Mouse (Mus musculus): ENCODE measurements at regions not wholly inside any gene's neighbourhood (a gene's known extent, or its start where the extent isn't known, plus 50 kb on each side); places are given as distances from the start of the nearest gene placed in this dataset.

- no peak overlapping the region for H3K27ac ChIP-seq (ENCODE audit: low read length)
- H3K27me3 ChIP-seq (replicated peaks; ENCODE audit: insufficient read depth, low read length) = no peaks in the 10 kb centered on the region
- no peaks in the 10 kb centered on the region for H3K36me3 ChIP-seq (ENCODE audit: insufficient read depth, low read length)
- H3K4me3 ChIP-seq (ENCODE audit: low read depth, low read length) = no peak overlapping the region
- DNase-seq (ENCODE audit: low spot score) = no peak
- no peaks in the 10 kb centered on the region for H3K4me1 ChIP-seq (ENCODE audit: insufficient read depth, low read depth, low read length)
- TF ChIP-seq CTCF (IDR thresholded peaks at IDR 0.05) = no peak
- TF ChIP-seq EP300 (IDR thresholded peaks at IDR 0.05) = no peak
- no peaks in the 10 kb centered on the region for H3K9me3 ChIP-seq (ENCODE audit: low read length)
- ATAC-seq = no peak
- 60% methylated on average over 1 of the region's 1 CpGs for WGBS
- H3K9ac ChIP-seq (replicated peaks; ENCODE audit: low read depth) = no peak overlapping the region
- no peak overlapping the region for H3K4me2 ChIP-seq (replicated peaks; ENCODE audit: low read depth, low read length)
Observed at GRCm38 (mm10) chr11:24630403-24630900, 552.6 kb downstream of the Bcl11a start.

GRCm38 (mm10) chr11:24631651-24632050, 553.8 kb downstream of the Bcl11a start:
- DNase-seq (ENCODE audit: low spot score) (no peak), ATAC-seq (no peak)
- Histone ChIP-seq H3K4me1 (ENCODE audit: insufficient read depth, low read depth, low read length) (no peaks in the 10 kb centered on the region), H3K9me3 (ENCODE audit: low read length) (no peaks in the 10 kb centered on the region), H3K4me2 (replicated peaks; ENCODE audit: low read depth, low read length) (no peak overlapping the region), H3K4me3 (ENCODE audit: low read depth, low read length) (no peak overlapping the region), H3K27me3 (replicated peaks; ENCODE audit: insufficient read depth, low read length) (no peaks in the 10 kb centered on the region), H3K9ac (replicated peaks; ENCODE audit: low read depth) (no peak overlapping the region), H3K27ac (ENCODE audit: low read length) (no peak overlapping the region), H3K36me3 (ENCODE audit: insufficient read depth, low read length) (no peaks in the 10 kb centered on the region)
- TF ChIP-seq EP300 (IDR thresholded peaks at IDR 0.05) = no peak
- TF ChIP-seq CTCF (IDR thresholded peaks at IDR 0.05) = no peak
- 89% methylated on average over 2 of the region's 2 CpGs for WGBS

- H3K4me2 ChIP-seq (replicated peaks; ENCODE audit: low read depth, low read length) = no peak overlapping the region
- TF ChIP-seq CTCF (IDR thresholded peaks at IDR 0.05) = no peak
- no peak for TF ChIP-seq EP300 (IDR thresholded peaks at IDR 0.05)
- no peaks in the 10 kb centered on the region for H3K9me3 ChIP-seq (ENCODE audit: low read length)
- no peak overlapping the region for H3K27ac ChIP-seq (ENCODE audit: low read length)
- H3K9ac ChIP-seq (replicated peaks; ENCODE audit: low read depth) = no peak overlapping the region
- no peak for DNase-seq (ENCODE audit: low spot score)
- 91% methylated on average over 4 of the region's 4 CpGs for WGBS
- no peak overlapping the region for H3K4me3 ChIP-seq (ENCODE audit: low read depth, low read length)
- H3K27me3 ChIP-seq (replicated peaks; ENCODE audit: insufficient read depth, low read length) = no peaks in the 10 kb centered on the region
- no peak for ATAC-seq
- no peaks in the 10 kb centered on the region for H3K4me1 ChIP-seq (ENCODE audit: insufficient read depth, low read depth, low read length)
- no peaks in the 10 kb centered on the region for H3K36me3 ChIP-seq (ENCODE audit: insufficient read depth, low read length)
Observed at GRCm38 (mm10) chr11:24636716-24637115, 558.9 kb downstream of the Bcl11a start.

- no peak for DNase-seq (ENCODE audit: low spot score)
- Histone ChIP-seq H3K4me1 (ENCODE audit: insufficient read depth, low read depth, low read length) (no peaks in the 10 kb centered on the region), H3K9me3 (ENCODE audit: low read length) (no peaks in the 10 kb centered on the region), H3K4me3 (ENCODE audit: low read depth, low read length) (no peak overlapping the region), H3K9ac (replicated peaks; ENCODE audit: low read depth) (no peak overlapping the region), H3K4me2 (replicated peaks; ENCODE audit: low read depth, low read length) (no peak overlapping the region), H3K27ac (ENCODE audit: low read length) (no peak overlapping the region), H3K27me3 (replicated peaks; ENCODE audit: insufficient read depth, low read length) (no peaks in the 10 kb centered on the region), H3K36me3 (ENCODE audit: insufficient read depth, low read length) (no peaks in the 10 kb centered on the region)
- no peak for ATAC-seq
- TF ChIP-seq CTCF (IDR thresholded peaks at IDR 0.05) = no peak
- TF ChIP-seq EP300 (IDR thresholded peaks at IDR 0.05) = no peak
- WGBS = 78% methylated on average over 11 of the region's 11 CpGs
Observed at GRCm38 (mm10) chr11:24643439-24644109, 565.7 kb downstream of the Bcl11a start.

- DNase-seq (ENCODE audit: low spot score) (no peak), ATAC-seq (no peak)
- H3K4me2 ChIP-seq (replicated peaks; ENCODE audit: low read depth, low read length) = no peak overlapping the region
- H3K4me3 ChIP-seq (ENCODE audit: low read depth, low read length) = no peak overlapping the region
- TF ChIP-seq EP300 (IDR thresholded peaks at IDR 0.05) (no peak), CTCF (IDR thresholded peaks at IDR 0.05) (no peak)
- H3K27ac ChIP-seq (ENCODE audit: low read length) = no peak overlapping the region
- H3K9me3 ChIP-seq (ENCODE audit: low read length) = no peaks in the 10 kb centered on the region
- no peaks in the 10 kb centered on the region for H3K27me3 ChIP-seq (replicated peaks; ENCODE audit: insufficient read depth, low read length)
- no peaks in the 10 kb centered on the region for H3K36me3 ChIP-seq (ENCODE audit: insufficient read depth, low read length)
- no peaks in the 10 kb centered on the region for H3K4me1 ChIP-seq (ENCODE audit: insufficient read depth, low read depth, low read length)
- WGBS = 67% methylated on average over 3 of the region's 3 CpGs
- no peak overlapping the region for H3K9ac ChIP-seq (replicated peaks; ENCODE audit: low read depth)
Observed at GRCm38 (mm10) chr11:24652852-24653251, 575.0 kb downstream of the Bcl11a start.

GRCm38 (mm10) chr11:24664082-24664481, 586.2 kb downstream of the Bcl11a start:
- H3K27me3 ChIP-seq (replicated peaks; ENCODE audit: insufficient read depth, low read length) = no peaks in the 10 kb centered on the region
- TF ChIP-seq CTCF (IDR thresholded peaks at IDR 0.05) (no peak), EP300 (IDR thresholded peaks at IDR 0.05) (no peak)
- no peaks in the 10 kb centered on the region for H3K9me3 ChIP-seq (ENCODE audit: low read length)
- no peak for ATAC-seq
- H3K4me3 ChIP-seq (ENCODE audit: low read depth, low read length) = no peak overlapping the region
- H3K36me3 ChIP-seq (ENCODE audit: insufficient read depth, low read length) = no peaks in the 10 kb centered on the region
- H3K27ac ChIP-seq (ENCODE audit: low read length) = no peak overlapping the region
- WGBS = 61% methylated on average over 4 of the region's 4 CpGs
- no peaks in the 10 kb centered on the region for H3K4me1 ChIP-seq (ENCODE audit: insufficient read depth, low read depth, low read length)
- H3K4me2 ChIP-seq (replicated peaks; ENCODE audit: low read depth, low read length) = no peak overlapping the region
- DNase-seq (ENCODE audit: low spot score) = no peak
- no peak overlapping the region for H3K9ac ChIP-seq (replicated peaks; ENCODE audit: low read depth)

All from lung, postnatal 0 days (tissue).